Mouse (Mus musculus) CH12.LX (cell line): ENCODE results near the gene Ghitm. TPM values are rescaled to one million over a fixed set of nuclear protein-coding genes. Genes with fewer than 3 reads are reported as not detected.
A peak's percentile ranks its signal among the peaks of the same experiment; 100 is the strongest.

Source experiments
- DNase-seq: peaks from one replicate; pipeline ENCODE4 v3.0.0-alpha.2; 2013; ENCODE audit errors: extremely low read depth
- H3K27ac ChIP-seq: 2 replicates; pipeline ENCODE4 v1.5.1; 2012; ENCODE audit warnings: low read depth, mild to moderate bottlenecking, control low read depth, moderate library complexity; ENCODE audit not compliant: insufficient read depth
- H3K27me3 ChIP-seq: replicated peaks from 2 replicates; pipeline ENCODE3; 2012; ENCODE audit warnings: inconsistent platforms
- H3K36me3 ChIP-seq, 2 experiments: replicated peaks in 1 of 2; 2 replicates each; pipeline versions ENCODE3 to v1.6.1; 2012; ENCODE audit warnings: inconsistent platforms in 1 of 2, low read length in 1 of 2, mild to moderate bottlenecking in 1 of 2, mixed read lengths in 1 of 2, moderate library complexity in 1 of 2; ENCODE audit not compliant: control insufficient read depth in 1 of 2, insufficient read depth in 1 of 2
- H3K4me1 ChIP-seq, 2 experiments: 2 replicates each; pipeline ENCODE4 v1.6.1; 2012; ENCODE audit warnings: inconsistent platforms in 1 of 2, moderate library complexity in 1 of 2; ENCODE audit not compliant: insufficient read depth in 2 of 2, control insufficient read depth in 1 of 2
- H3K4me2 ChIP-seq: 2 replicates; pipeline ENCODE4 v1.6.1; 2012; ENCODE audit warnings: low read depth, mild to moderate bottlenecking, control low read depth; ENCODE audit not compliant: poor library complexity, insufficient read depth, severe bottlenecking
- H3K4me3 ChIP-seq, 3 experiments: fragments of 150-350 bp in 1 of 3; sonication (generic) in 1 of 3; replicated peaks in 1 of 3; 2 replicates each; pipeline versions ENCODE3 to v1.5.1; 2011 to 2012; ENCODE audit warnings: low read depth in 2 of 3, low read length in 2 of 3, mild to moderate bottlenecking in 2 of 3, moderate library complexity in 2 of 3, control low read depth in 1 of 3, improper control_type of control experiment in 1 of 3, inconsistent platforms in 1 of 3, mixed read lengths in 1 of 3; ENCODE audit not compliant: poor library complexity in 1 of 3
- H3K79me2 ChIP-seq: replicated peaks from 2 replicates; pipeline ENCODE4 v1.6.1; 2012; ENCODE audit warnings: mild to moderate bottlenecking, moderate library complexity; ENCODE audit not compliant: control insufficient read depth, poor library complexity, insufficient read depth, severe bottlenecking; ENCODE audit errors: extremely low read depth
- H3K9ac ChIP-seq: 2 replicates; pipeline ENCODE4 v1.6.1; 2012; ENCODE audit warnings: low read depth, mild to moderate bottlenecking, control low read depth, moderate library complexity; ENCODE audit not compliant: insufficient read depth
- H3K9me3 ChIP-seq: replicated peaks from 2 replicates; pipeline ENCODE3; 2012; ENCODE audit warnings: low read length, inconsistent platforms, mixed read lengths
- CTCF ChIP-seq, 2 experiments: IDR thresholded peaks in 1 of 2; conservative IDR thresholded peaks in 1 of 2; 2 replicates each; pipeline ENCODE4 v1.5.1; 2011 to 2012; ENCODE audit warnings: low read depth in 2 of 2, low read length in 2 of 2, improper control_type of control experiment in 1 of 2, inconsistent platforms in 1 of 2, mild to moderate bottlenecking in 1 of 2, moderate library complexity in 1 of 2
- E2F4 ChIP-seq: IDR thresholded peaks from 2 replicates; pipeline ENCODE4 v1.6.1; 2011; ENCODE audit warnings: low read depth, low read length, improper control_type of control experiment; ENCODE audit not compliant: insufficient replicate concordance
- ETS1 ChIP-seq: conservative IDR thresholded peaks from 2 replicates; pipeline ENCODE4 v1.6.1; 2012; ENCODE audit warnings: low read depth, mild to moderate bottlenecking, inconsistent platforms, low read length, improper control_type of control experiment, moderate library complexity
- GABPA ChIP-seq: IDR thresholded peaks from 2 replicates; pipeline ENCODE4 v1.6.1; 2012; ENCODE audit warnings: low read depth, low read length, improper control_type of control experiment, inconsistent platforms; ENCODE audit not compliant: insufficient replicate concordance
- JUND ChIP-seq: conservative IDR thresholded peaks from 2 replicates; pipeline ENCODE4 v1.6.1; 2011; ENCODE audit warnings: low read depth, low read length, improper control_type of control experiment
- KAT2A ChIP-seq: IDR thresholded peaks from 2 replicates; pipeline ENCODE4 v1.6.1; 2012; ENCODE audit warnings: low read length, improper control_type of control experiment, inconsistent platforms; ENCODE audit not compliant: insufficient replicate concordance
- MAFK ChIP-seq: IDR thresholded peaks from 2 replicates; pipeline ENCODE4 v1.6.1; 2011; ENCODE audit warnings: low read length, improper control_type of control experiment; ENCODE audit not compliant: insufficient replicate concordance
- MAZ ChIP-seq: IDR thresholded peaks from 2 replicates; pipeline ENCODE4 v1.6.1; 2012; ENCODE audit warnings: low read depth, mild to moderate bottlenecking, inconsistent platforms, low read length, improper control_type of control experiment, moderate library complexity
- MEF2A ChIP-seq: IDR thresholded peaks from 2 replicates; pipeline ENCODE4 v1.6.1; 2014; ENCODE audit warnings: low read depth, mild to moderate bottlenecking, inconsistent platforms, low read length, improper control_type of control experiment, borderline replicate concordance
- MYC ChIP-seq: IDR thresholded peaks from 2 replicates; pipeline ENCODE4 v1.6.1; 2011; ENCODE audit warnings: low read depth, mild to moderate bottlenecking, improper control_type of control experiment, low read length
- NELFE ChIP-seq: IDR thresholded peaks from 2 replicates; pipeline ENCODE4 v1.6.1; 2011; ENCODE audit warnings: low read depth, low read length, improper control_type of control experiment
- NRF1 ChIP-seq: IDR thresholded peaks from 2 replicates; pipeline ENCODE4 v1.6.1; 2014; ENCODE audit warnings: low read depth, mild to moderate bottlenecking, inconsistent platforms, low read length, improper control_type of control experiment, moderate library complexity
- POLR2AphosphoS2 ChIP-seq: IDR thresholded peaks from 2 replicates; pipeline ENCODE4 v1.6.1; 2011; ENCODE audit warnings: low read depth, low read length, improper control_type of control experiment
- RAD21 ChIP-seq: IDR thresholded peaks from 2 replicates; pipeline ENCODE4 v1.6.1; 2011; ENCODE audit warnings: low read depth, mild to moderate bottlenecking, low read length, improper control_type of control experiment, moderate library complexity
- RCOR1 ChIP-seq: conservative IDR thresholded peaks from 2 replicates; pipeline ENCODE4 v1.6.1; 2012; ENCODE audit warnings: low read depth, mild to moderate bottlenecking, inconsistent platforms, low read length, improper control_type of control experiment
- SIN3A ChIP-seq: IDR thresholded peaks from 2 replicates; pipeline ENCODE4 v1.6.1; 2012; ENCODE audit warnings: low read length, improper control_type of control experiment, inconsistent platforms
- SMC3 ChIP-seq: IDR thresholded peaks from 2 replicates; pipeline ENCODE4 v1.6.1; 2011; ENCODE audit warnings: low read depth, low read length, improper control_type of control experiment
- TBP ChIP-seq: conservative IDR thresholded peaks from 2 replicates; pipeline ENCODE4 v1.6.1; 2011; ENCODE audit warnings: low read depth, low read length, improper control_type of control experiment
- UBTF ChIP-seq: IDR thresholded peaks from 2 replicates; pipeline ENCODE4 v1.6.1; 2012; ENCODE audit warnings: low read depth, mild to moderate bottlenecking, inconsistent platforms, low read length, improper control_type of control experiment, moderate library complexity
- USF2 ChIP-seq: conservative IDR thresholded peaks from 2 replicates; pipeline ENCODE4 v1.6.1; 2011; ENCODE audit warnings: low read depth, low read length, improper control_type of control experiment
- ZC3H11A ChIP-seq: IDR thresholded peaks from 2 replicates; pipeline ENCODE4 v1.6.1; 2012; ENCODE audit warnings: low read depth, mild to moderate bottlenecking, inconsistent platforms, low read length, improper control_type of control experiment
- dilution Hi-C: fragments of 300-500 bp; cut with MboI; formaldehyde crosslinking; loops from 2 replicates; pipeline ENCODE4 v1.14.3; 2020; ENCODE audit warnings: low sequenced_read_pairs; ENCODE audit not compliant: extremely low pct_unique_long_range_greater_than_20kb, extremely low pct_ligation_motif_present
- in situ Hi-C: fragments of 300-500 bp; cut with MboI; formaldehyde crosslinking; loops from 3 replicates; pipeline ENCODE4 v1.14.3; 2019; ENCODE audit warnings: low sequenced_read_pairs, low pct_ligation_motif_present, low pct_unique_long_range_greater_than_20kb, mixed read lengths
- polyA plus RNA-seq: library from polyadenylated mRNA; unstranded; fragments of >175 nt; gene quantifications from 2 replicates; pipeline ENCODE4 v1.2.1, GENCODE M21; 2012; ENCODE audit warnings: low read depth; ENCODE audit not compliant: insufficient read length
- total RNA-seq, 2 experiments: library from RNA; depleted of rRNA; stranded (reverse); fragments of 300-350 nt in 1 of 2; fragments of >200 nt in 1 of 2; gene quantifications; 2 replicates each; pipeline ENCODE4 v1.2.3; 2012 to 2014

Gene Ghitm
- total and polyA plus RNA-seq, 3 experiments: 302 to 320 (median 311) TPM

DNA sequence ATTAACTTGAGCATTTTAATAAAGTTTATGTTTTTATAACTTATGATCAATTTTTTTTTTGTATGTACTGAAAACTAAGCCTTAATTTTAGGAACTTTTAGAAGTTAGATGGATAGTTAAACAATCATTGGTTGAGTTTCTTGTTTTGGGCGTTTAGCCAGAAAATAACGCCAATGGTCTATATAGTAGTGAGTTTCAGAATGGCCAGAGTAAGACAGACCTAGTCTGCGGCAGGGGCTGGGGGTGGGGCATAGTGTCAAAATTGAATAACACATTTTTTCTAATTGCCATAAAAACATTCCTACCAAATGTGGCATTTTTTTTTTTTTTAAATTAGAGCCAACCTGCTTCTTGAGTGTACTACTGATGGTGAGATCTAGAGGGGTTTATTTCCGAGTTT, 1.0 kb upstream of the Ghitm start:
- in situ Hi-C loops: loop anchor here (25.0 kb wide), 1 partner anchor 274 kb away; no protein-coding TSS in a partner anchor
- Histone ChIP-seq H3K27me3 (no peaks in the 10 kb centered on the region), H3K9me3 (no peaks in the 10 kb centered on the region), H3K4me1 (peaks cover 2 to 38% of the 10 kb centered on the region in 2 experiments), H3K4me3 (peak overlapping the region in 2 of 3 experiments; percentile 48 to 85), H3K9ac (peak overlapping the region; percentile 53; the same call in 1 of the 2 replicates), H3K79me2 (peaks cover 24% of the 10 kb centered on the region), H3K36me3 (peaks cover 11 to 24% of the 10 kb centered on the region in 2 experiments), H3K4me2 (peak overlapping the region; percentile 94), H3K27ac (no peak overlapping the region)
- no peak for DNase-seq
- dilution Hi-C loops: no loop called here
- TF ChIP-seq NRF1 (no peak), POLR2AphosphoS2 (no peak), ETS1 (no peak), UBTF (no peak), NELFE (no peak), ZC3H11A (no peak), GABPA (no peak), MAZ (no peak), MEF2A (no peak), USF2 (no peak), TBP (no peak), SIN3A (no peak), JUND (no peak), RCOR1 (no peak), E2F4 (no peak), KAT2A (no peak), CTCF (conservative IDR thresholded peaks at IDR 0.05 in 1 of 2, IDR thresholded peaks at IDR 0.05 in 1 of 2; ENCODE audit: low read depth in 2 of 2, low read length in 2 of 2) (no peak), RAD21 (no peak), SMC3 (no peak), MAFK (no peak)

DNA sequence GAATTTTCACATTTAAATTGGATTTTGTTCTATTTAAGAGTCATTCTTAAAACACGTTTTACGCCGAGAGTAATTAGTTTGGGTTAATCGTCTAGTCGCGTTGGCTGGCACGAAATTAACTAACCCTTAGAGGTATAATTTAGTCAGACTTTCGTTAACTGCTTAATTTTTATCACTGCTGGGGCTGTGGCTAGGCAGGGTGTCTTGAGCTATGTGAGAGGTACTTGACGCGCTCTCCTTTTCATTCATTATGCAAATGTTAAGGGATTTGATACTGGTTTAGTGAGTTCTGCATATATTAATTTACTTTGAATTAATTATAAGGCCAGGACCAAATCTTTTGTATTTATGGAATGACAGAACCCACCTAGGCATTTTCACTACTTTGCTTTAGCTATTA, 599 bp upstream of the Ghitm start:
- H3K4me3 ChIP-seq: peak overlapping the region; percentile 48 to 85 (median 59)
- peak overlapping the region; percentile 71; the same call in 1 of the 2 replicates for H3K27ac ChIP-seq
- no peaks in the 10 kb centered on the region for H3K9me3 ChIP-seq
- H3K79me2 ChIP-seq: peaks cover 27% of the 10 kb centered on the region
- no peaks in the 10 kb centered on the region for H3K27me3 ChIP-seq
- in situ Hi-C loops (loop anchor here (25.0 kb wide), 1 partner anchor 273 kb away; no protein-coding TSS in a partner anchor), dilution Hi-C loops (no loop called here)
- peak overlapping the region; percentile 80 for H3K9ac ChIP-seq
- peak; percentile 52 for DNase-seq
- H3K4me1 ChIP-seq: peaks cover 2 to 38% of the 10 kb centered on the region in 2 experiments
- peak; percentile 50; the same call in 1 of the 2 replicates for TF ChIP-seq MYC
- no peak for TF ChIP-seq KAT2A
- no peak for TF ChIP-seq ZC3H11A
- peak overlapping the region; percentile 25 for H3K4me2 ChIP-seq
- peaks cover 15 to 28% of the 10 kb centered on the region in 2 experiments for H3K36me3 ChIP-seq
